Mouse (Mus musculus) stomach, postnatal 0 days (tissue): ENCODE data around the gene Actn3. TPM values are rescaled to one million over a fixed set of nuclear protein-coding genes. Genes with fewer than 3 reads are reported as not detected.
"Not testable (repeated sequence)": the region's sequence is repeated elsewhere in the genome, so short reads cannot be mapped to it uniquely, and the experiment has no call there.

ENCODE experiments used
- ATAC-seq: fragments of 200-750 bp; cut with Nextera tagmentation; 2 replicates; pipeline ENCODE4 v1.8.0; 2017; ENCODE audit not compliant: low FRiP score, low TSS enrichment
- DNase-seq: peaks from one replicate; pipeline ENCODE4 v3.0.0-alpha.2; 2016; ENCODE audit warnings: low spot score
- H3K27ac ChIP-seq: fragments of 300-500 bp; sonication (generic); replicated peaks from 2 replicates; pipeline ENCODE4 v1.5.1; 2014; ENCODE audit warnings: mild to moderate bottlenecking, control low read depth
- H3K27me3 ChIP-seq: fragments of 300-500 bp; sonication (generic); 2 replicates; pipeline ENCODE4 v1.6.1; 2014; ENCODE audit warnings: low read length; ENCODE audit not compliant: control insufficient read depth, insufficient read depth
- H3K36me3 ChIP-seq: fragments of 300-500 bp; sonication (generic); 2 replicates; pipeline ENCODE4 v1.6.1; 2014; ENCODE audit warnings: low read length, mixed read lengths; ENCODE audit not compliant: control insufficient read depth, insufficient read depth
- H3K4me1 ChIP-seq: fragments of 300-500 bp; sonication (generic); replicated peaks from 2 replicates; pipeline ENCODE4 v1.6.1; 2014; ENCODE audit warnings: antibody characterized with exemption; ENCODE audit not compliant: control insufficient read depth, insufficient read depth
- H3K4me2 ChIP-seq: fragments of 300-500 bp; sonication (generic); replicated peaks from 2 replicates; pipeline ENCODE4 v1.6.1; 2014; ENCODE audit warnings: low read depth, mild to moderate bottlenecking, control low read depth, moderate library complexity
- H3K4me3 ChIP-seq: fragments of 300-500 bp; sonication (generic); 2 replicates; pipeline ENCODE4 v1.5.1; 2014; ENCODE audit warnings: low read depth, low read length, control low read depth
- H3K9ac ChIP-seq: fragments of 300-500 bp; sonication (generic); 2 replicates; pipeline ENCODE4 v1.6.1; 2014; ENCODE audit warnings: mild to moderate bottlenecking, low read length, control low read depth, mixed read lengths
- H3K9me3 ChIP-seq: fragments of 300-500 bp; sonication (generic); 2 replicates; pipeline ENCODE4 v1.6.1; 2016; ENCODE audit warnings: low read length; ENCODE audit not compliant: control insufficient read depth
- CTCF ChIP-seq: IDR thresholded peaks from 2 replicates; pipeline ENCODE4 v1.5.1; 2016; ENCODE audit warnings: antibody characterized with exemption, low read depth, mild to moderate bottlenecking, moderate library complexity
- EP300 ChIP-seq: optimal IDR thresholded peaks from 2 replicates; pipeline ENCODE3; 2016; ENCODE audit warnings: antibody characterized with exemption
- WGBS: fragments of 180-500 bp; shearing (Covaris S2); extraction: QIAGEN DNeasy Blood & Tissue Kit; methylation state at CpG from one replicate; pipeline ENCODE4 v1.1.7; 2014; 5-methylcytosine and 5-hydroxymethylcytosine counted together
- polyA plus RNA-seq: library from polyadenylated mRNA; unstranded; fragments of >200 nt; fragmentation: Nextera tagmentation; extraction: Ambion mirVana; gene quantifications from 2 replicates; pipeline ENCODE4 v1.2.1, GENCODE M21; 2015

Gene Actn3
- polyA plus RNA-seq, 1 experiment from 2014 or later: 1.3 TPM

DNA sequence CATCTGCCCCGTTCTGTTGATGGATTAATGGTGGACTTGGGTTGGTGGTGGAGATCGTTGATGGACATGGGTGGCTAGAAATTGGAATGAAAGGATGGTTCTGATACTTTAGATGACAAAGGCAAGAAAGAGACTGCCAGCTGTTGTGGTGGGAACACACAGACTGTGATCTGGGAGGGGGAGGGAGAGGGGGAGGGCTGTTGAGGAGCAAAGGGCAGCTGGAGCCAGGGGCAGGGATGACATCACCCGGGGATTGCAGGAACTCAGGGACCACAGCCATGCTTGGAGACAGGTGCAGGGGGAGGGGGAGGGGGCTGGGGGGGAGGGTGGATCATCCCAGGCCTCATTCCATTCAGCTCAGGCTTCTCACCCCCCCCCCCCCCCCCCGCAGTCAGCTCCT lies 1.5 kb downstream of the Actn3 start:
- WGBS: 72% methylated on average over 2 of the region's 4 CpGs
- no peak overlapping the region for H3K9ac ChIP-seq
- no peak for ATAC-seq
- no peaks in the 10 kb centered on the region for H3K36me3 ChIP-seq
- no peaks in the 10 kb centered on the region for H3K27me3 ChIP-seq
- H3K4me1 ChIP-seq: no peaks in the 10 kb centered on the region
- H3K9me3 ChIP-seq: no peaks in the 10 kb centered on the region
- H3K27ac ChIP-seq: no peak overlapping the region
- no peak for TF ChIP-seq CTCF
- no peak for TF ChIP-seq EP300
- DNase-seq: no peak
- H3K4me3 ChIP-seq: no peak overlapping the region
- H3K4me2 ChIP-seq: no peak overlapping the region

DNA sequence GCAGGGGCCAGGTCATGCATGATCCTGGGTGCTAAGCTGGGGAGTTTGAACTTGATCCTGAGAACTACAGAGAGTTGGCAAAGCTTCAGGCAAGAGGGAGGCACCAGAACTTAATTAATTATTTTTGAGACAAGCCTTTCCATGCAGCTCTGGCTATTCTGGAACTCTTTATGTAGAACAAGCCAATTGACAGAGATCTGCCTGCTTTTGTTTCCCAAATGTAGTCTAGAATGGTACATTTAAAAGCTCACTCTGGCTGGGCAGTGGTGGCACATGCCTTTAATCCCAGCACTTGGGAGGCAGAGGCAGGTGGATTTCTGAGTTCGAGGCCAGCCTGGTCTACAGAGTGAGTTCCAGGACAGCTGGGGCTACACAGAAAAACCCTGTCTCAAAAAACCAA lies 3.1 kb downstream of the Actn3 start:
- not testable (repeated sequence) for H3K4me2 ChIP-seq, H3K27ac ChIP-seq, DNase-seq, H3K4me3 ChIP-seq, H3K4me1 ChIP-seq, H3K9ac ChIP-seq, H3K27me3 ChIP-seq, ATAC-seq, H3K36me3 ChIP-seq, H3K9me3 ChIP-seq
- WGBS: 85% methylated on average over 1 of the region's 1 CpGs

DNA sequence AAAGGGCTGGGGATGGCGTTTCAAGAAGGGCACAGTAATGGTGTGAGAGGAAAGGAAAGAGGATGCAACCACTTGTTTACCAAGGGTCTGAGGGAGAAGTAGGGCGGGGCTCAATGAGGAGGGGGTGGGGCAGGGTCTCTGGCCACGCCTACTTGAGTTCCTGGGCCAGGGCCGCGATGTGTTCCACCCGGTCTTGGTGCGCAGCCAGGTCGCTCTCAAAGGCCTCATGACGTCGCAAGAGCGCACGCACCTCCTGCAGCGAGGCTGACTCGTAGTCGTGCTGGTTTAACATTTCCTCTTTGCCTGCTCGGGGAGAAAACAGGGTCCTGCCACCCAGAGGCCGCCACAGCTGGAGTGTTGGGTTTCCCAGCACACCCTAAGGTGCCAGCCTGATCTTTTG lies 12.6 kb downstream of the Actn3 start:
- ATAC-seq (0 out of 2 replicates have a peak, but pooled peaks have one; percentile 21), DNase-seq (peak; percentile 45)
- TF ChIP-seq CTCF (0 out of 2 replicates have a peak, but pooled peaks have one; percentile 4), EP300 (no peak)
- no peak overlapping the region for H3K27ac ChIP-seq
- 6% methylated on average over 17 of the region's 17 CpGs for WGBS
- H3K4me3 ChIP-seq: no peak overlapping the region
- H3K4me2 ChIP-seq: peak overlapping the region; percentile 34; the same call in 1 of the 2 replicates
- no peaks in the 10 kb centered on the region for H3K9me3 ChIP-seq
- H3K4me1 ChIP-seq: no peaks in the 10 kb centered on the region
- no peaks in the 10 kb centered on the region for H3K36me3 ChIP-seq
- H3K27me3 ChIP-seq: no peaks in the 10 kb centered on the region
- no peak overlapping the region for H3K9ac ChIP-seq

DNA sequence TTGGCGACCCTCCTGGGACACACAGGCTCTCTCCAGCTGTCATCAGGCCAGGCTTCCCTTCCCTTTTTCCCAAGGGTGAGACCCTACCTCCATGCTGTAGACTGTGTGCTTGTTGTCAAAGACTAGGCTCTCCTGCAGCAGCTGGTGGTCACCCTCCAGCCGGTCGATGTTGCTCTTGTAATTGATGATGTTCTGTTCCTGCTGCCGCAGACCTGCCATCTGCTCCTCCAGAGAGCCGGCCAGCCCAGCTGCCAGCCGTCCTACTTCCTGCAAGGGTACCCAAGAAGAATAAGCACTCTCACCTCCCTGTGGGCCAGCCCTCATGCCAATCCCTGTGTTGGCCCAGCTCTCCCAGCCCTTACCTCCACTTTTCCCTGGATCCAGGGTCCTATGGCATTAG lies 14.7 kb downstream of the Actn3 start:
- Histone ChIP-seq H3K27ac (no peak overlapping the region), H3K9ac (no peak overlapping the region), H3K9me3 (no peaks in the 10 kb centered on the region), H3K27me3 (no peaks in the 10 kb centered on the region), H3K4me2 (no peak overlapping the region), H3K4me1 (no peaks in the 10 kb centered on the region), H3K4me3 (no peak overlapping the region), H3K36me3 (no peaks in the 10 kb centered on the region)
- ATAC-seq (no peak), DNase-seq (no peak)
- TF ChIP-seq EP300 (no peak), CTCF (no peak)
- 65% methylated on average over 6 of the region's 6 CpGs for WGBS

DNA sequence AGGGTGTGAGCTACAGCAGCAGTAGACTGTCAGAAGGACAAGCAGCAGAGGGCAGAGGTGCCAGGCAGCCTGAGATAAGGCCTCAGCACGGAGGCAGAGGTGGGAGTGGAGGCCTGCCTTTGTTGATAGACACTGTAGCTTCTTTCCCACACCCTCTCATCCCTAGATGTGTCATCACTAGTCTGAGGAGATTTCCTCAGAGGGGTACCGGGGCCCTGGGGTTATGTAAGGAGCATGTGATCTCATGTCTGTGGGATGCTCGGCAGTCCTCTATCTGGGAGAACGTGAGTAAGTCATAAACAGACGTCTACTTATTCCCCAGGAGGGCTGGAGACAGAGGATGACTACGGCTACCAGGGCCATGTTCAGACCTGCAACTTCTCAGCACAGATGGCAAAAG lies 18.6 kb downstream of the Actn3 start:
- TF ChIP-seq CTCF: no peak
- no peak for TF ChIP-seq EP300
- no peak for ATAC-seq
- WGBS: 60% methylated on average over 6 of the region's 6 CpGs

DNA sequence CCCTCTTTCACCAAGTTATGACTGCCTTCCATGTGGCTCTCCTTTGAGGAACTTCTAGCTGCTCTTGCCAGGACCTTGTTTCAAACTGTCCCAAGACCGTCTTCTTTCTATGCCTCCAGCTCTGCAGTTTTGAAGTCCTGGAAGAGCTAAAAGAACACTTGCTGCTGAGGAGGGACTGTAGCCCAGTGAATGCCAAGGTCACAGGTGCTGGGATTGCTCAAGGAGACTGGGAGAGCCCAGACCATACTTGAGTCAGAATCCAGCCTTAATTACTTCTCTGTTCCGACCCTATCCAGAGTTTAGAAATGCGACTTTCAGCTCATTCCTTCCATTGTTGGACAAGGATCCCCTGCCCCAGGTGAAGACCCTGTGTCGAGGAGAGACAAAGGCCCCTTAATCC lies 21.8 kb downstream of the Actn3 start:
- TF ChIP-seq EP300 (no peak), CTCF (no peak)
- Histone ChIP-seq H3K4me1 (no peaks in the 10 kb centered on the region), H3K4me2 (peak overlapping the region; percentile 98; the same call in 1 of the 2 replicates), H3K36me3 (no peaks in the 10 kb centered on the region), H3K9me3 (no peaks in the 10 kb centered on the region), H3K9ac (no peak overlapping the region), H3K4me3 (no peak overlapping the region), H3K27me3 (no peaks in the 10 kb centered on the region), H3K27ac (no peak overlapping the region)
- 72% methylated on average over 4 of the region's 4 CpGs for WGBS
- DNase-seq (no peak), ATAC-seq (no peak)

More for the DNA sequence above, 18.6 kb downstream of the Actn3 start:
- H3K27ac ChIP-seq: no peak overlapping the region
- H3K4me1 ChIP-seq: no peaks in the 10 kb centered on the region
- no peaks in the 10 kb centered on the region for H3K9me3 ChIP-seq
- DNase-seq: no peak
- no peak overlapping the region for H3K4me3 ChIP-seq
- no peak overlapping the region for H3K9ac ChIP-seq
- H3K4me2 ChIP-seq: no peak overlapping the region
- H3K36me3 ChIP-seq: no peaks in the 10 kb centered on the region
- no peaks in the 10 kb centered on the region for H3K27me3 ChIP-seq
